Mouse (Mus musculus) bone marrow macrophage, adult 2 months (primary cell): ENCODE measurements at regions not wholly inside any gene's neighbourhood (a gene's known extent, or its start where the extent isn't known, plus 50 kb on each side); places are given as distances from the start of the nearest gene placed in this dataset.

Experiments used
- CTCF ChIP-seq: IDR thresholded peaks from 2 replicates; pipeline ENCODE4 v1.5.1; 2012; ENCODE audit warnings: low read depth, mild to moderate bottlenecking, low read length, moderate library complexity
- POLR2A ChIP-seq: IDR thresholded peaks from 2 replicates; pipeline ENCODE4 v1.6.1; 2012; ENCODE audit warnings: mild to moderate bottlenecking, low read depth, low read length, borderline replicate concordance

DNA sequence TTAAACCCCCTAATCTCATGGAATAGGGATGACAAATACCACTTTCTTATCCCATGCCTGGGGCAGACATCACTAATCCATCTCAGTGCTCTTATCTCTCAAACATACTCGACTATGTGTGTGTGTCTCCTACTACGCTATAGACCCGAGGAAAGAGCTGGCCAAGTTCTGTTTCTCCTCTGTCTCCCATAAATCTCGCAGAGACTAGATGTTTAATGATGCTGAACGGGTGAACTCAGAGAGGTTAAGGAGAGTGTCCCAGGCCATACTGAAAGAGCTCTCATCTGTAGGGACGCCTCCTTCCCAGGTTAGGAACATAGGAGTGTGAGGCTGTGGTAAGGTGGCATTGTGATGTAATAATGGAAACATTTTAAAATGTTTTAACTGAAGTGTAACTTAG is 221.2 kb upstream of the Habp2 start:
- no peak for TF ChIP-seq CTCF
- no peak for TF ChIP-seq POLR2A
